Mouse (Mus musculus) kidney, adult 2 months (tissue): ENCODE results near the gene Ccdc106. TPM values are rescaled to one million over a fixed set of nuclear protein-coding genes. Genes with fewer than 3 reads are reported as not detected.

Experiments
- DNase-seq: peaks from one replicate; pipeline ENCODE4 v3.0.0; 2021
- H3K27ac ChIP-seq: fragments of 200-500 bp; 2 replicates; pipeline ENCODE4 v1.5.1; 2012; ENCODE audit warnings: low read depth, low read length, control low read depth, inconsistent platforms; ENCODE audit not compliant: insufficient read depth
- H3K27me3 ChIP-seq: fragments of 200-500 bp; replicated peaks from 2 replicates; pipeline ENCODE4 v1.6.1; 2012; ENCODE audit warnings: mild to moderate bottlenecking, moderate library complexity, low read length, inconsistent platforms; ENCODE audit not compliant: control insufficient read depth, insufficient read depth
- H3K36me3 ChIP-seq: fragments of 200-500 bp; 2 replicates; pipeline ENCODE4 v1.6.1; 2012; ENCODE audit warnings: mild to moderate bottlenecking, moderate library complexity, low read length, inconsistent platforms; ENCODE audit not compliant: control insufficient read depth, insufficient read depth
- H3K4me1 ChIP-seq: fragments of 200-500 bp; 2 replicates; pipeline ENCODE4 v1.6.1; 2011; ENCODE audit warnings: low read length; ENCODE audit not compliant: control insufficient read depth, insufficient read depth
- H3K4me3 ChIP-seq: fragments of 200-500 bp; 2 replicates; pipeline ENCODE4 v1.5.1; 2011; ENCODE audit warnings: mild to moderate bottlenecking, low read depth, low read length, control low read depth; ENCODE audit not compliant: insufficient read depth
- CTCF ChIP-seq: fragments of 200-500 bp; conservative IDR thresholded peaks from 2 replicates; pipeline ENCODE4 v1.5.1; 2011; ENCODE audit warnings: low read depth, mild to moderate bottlenecking, control low read depth, low read length, moderate library complexity, mixed read lengths; ENCODE audit not compliant: insufficient read depth, insufficient read length
- POLR2A ChIP-seq: fragments of 200-500 bp; IDR thresholded peaks from one replicate; pipeline ENCODE4 v1.6.1; 2011; ENCODE audit warnings: low read depth, low read length, control low read depth
- WGBS: fragments of 180-500 bp; shearing (Covaris S2); methylation state at CpG from one replicate; pipeline ENCODE4 v1.1.7; 2018; 5-methylcytosine and 5-hydroxymethylcytosine counted together
- polyA plus RNA-seq: library from polyadenylated mRNA; depleted of rRNA; stranded (reverse); fragments of >200 nt; gene quantifications from 2 replicates; pipeline ENCODE4 v1.2.3, GENCODE M21; 2012; rRNA removed

Ccdc106 gene
- polyA plus RNA-seq, 1 experiment = 2.3 TPM

DNA sequence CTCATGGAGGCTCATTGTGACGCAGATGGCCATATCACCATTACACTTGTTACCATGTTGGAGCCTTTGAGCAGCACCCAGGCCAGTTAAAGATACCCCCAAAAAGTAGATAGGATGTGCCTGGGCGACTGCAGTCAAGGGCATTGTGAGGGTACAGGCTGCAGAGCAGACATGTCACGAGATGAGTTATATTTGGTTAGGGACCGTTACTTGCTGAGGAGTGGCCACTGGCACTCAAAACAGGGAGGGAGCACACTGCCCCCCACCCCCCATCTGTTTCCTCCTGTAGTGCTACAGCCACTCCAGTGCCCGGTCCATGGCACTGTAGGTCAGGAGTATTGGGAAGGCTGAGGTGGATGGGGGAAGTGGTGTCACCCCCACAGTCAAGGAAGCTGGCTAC, 78.4 kb downstream of the Ccdc106 start:
- Histone ChIP-seq H3K27ac (no peak overlapping the region), H3K27me3 (no peaks in the 10 kb centered on the region), H3K4me1 (no peaks in the 10 kb centered on the region), H3K36me3 (peaks cover 4% of the 10 kb centered on the region), H3K4me3 (no peak overlapping the region)
- no peak for DNase-seq
- 89% methylated on average over 5 of the region's 5 CpGs for WGBS
- TF ChIP-seq CTCF = no peak
- TF ChIP-seq POLR2A = no peak

DNA sequence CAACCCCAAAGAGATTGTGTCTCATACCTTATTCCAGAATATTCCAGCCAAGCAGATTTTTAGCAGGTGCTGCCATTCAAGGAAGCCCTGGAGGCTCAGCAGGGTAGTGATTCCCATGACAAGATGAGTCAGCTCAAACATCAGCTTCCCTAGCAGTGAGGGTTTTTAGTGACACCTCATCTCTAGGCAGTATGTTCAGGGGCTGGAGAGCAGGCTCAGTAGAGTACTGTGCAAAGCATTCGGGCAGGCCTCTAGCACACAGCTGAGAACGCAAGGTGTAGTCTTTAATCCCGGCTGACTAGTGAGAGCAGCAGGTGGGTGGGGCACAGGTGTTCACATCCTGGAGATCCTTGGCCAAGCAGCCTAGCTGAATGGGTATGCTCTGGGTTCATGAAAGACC, 79.4 kb downstream of the Ccdc106 start:
- Histone ChIP-seq H3K36me3 (peaks cover 4% of the 10 kb centered on the region), H3K4me1 (no peaks in the 10 kb centered on the region), H3K27me3 (no peaks in the 10 kb centered on the region), H3K4me3 (no peak overlapping the region), H3K27ac (no peak overlapping the region)
- no peak for DNase-seq
- TF ChIP-seq CTCF = no peak
- no peak for TF ChIP-seq POLR2A
- WGBS = 87% methylated on average over 3 of the region's 3 CpGs

DNA sequence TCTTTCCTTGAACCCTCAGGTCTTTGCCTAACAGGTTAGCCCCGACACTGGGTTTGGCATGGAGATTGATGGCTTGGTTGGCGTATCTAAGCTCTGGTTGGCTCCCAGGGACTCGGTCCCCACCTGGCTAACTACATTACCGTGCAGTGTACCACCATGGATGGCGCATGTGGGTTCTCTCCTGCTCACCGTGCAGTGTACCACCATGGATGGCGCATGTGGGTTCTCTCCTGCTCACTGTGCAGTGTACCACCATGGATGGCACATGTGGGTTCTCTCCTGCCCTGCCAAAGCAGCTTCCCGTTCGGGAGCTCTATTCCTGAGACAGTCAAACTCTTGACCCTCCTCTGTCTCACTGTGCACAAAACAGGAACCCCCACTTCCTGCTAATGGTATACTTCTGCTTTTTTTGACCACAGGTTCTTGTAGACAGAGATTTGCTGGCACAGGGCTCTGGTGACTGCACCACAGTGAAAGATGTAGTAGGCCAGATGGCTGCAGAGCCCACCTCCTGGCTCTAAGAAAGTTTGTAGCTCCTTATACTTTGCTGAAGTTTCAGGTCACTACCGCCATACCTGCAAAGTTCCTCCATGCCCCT, 80.8 kb downstream of the Ccdc106 start:
- Histone ChIP-seq H3K4me1 (no peaks in the 10 kb centered on the region), H3K36me3 (peaks cover 2% of the 10 kb centered on the region; the same call in 1 of the 2 replicates), H3K27me3 (no peaks in the 10 kb centered on the region), H3K4me3 (no peak overlapping the region), H3K27ac (no peak overlapping the region)
- DNase-seq = peak; percentile 27
- TF ChIP-seq CTCF (no peak), POLR2A (no peak)
- whole genome bisulfite sequencing = 80% methylated on average over 10 of the region's 10 CpGs

DNA sequence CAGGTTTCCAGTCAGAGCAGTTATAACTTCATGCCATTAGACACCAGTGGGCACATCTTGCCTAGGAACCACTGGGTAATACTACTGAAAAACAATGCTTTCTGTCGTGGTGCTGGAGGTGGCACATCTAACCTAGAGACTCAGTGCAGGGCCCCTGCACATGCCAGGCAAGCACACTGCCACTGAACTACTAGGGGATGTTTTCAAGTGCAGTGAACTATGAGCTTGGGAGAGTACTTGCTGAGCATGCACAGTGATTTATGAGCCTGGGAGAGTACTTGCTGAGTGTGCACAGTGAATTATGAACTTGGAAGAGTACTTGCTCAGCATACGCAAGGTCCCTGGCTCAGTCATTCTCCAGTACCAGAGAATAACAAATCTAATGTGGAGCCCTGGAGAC, 82.2 kb downstream of the Ccdc106 start:
- H3K4me3 ChIP-seq = no peak overlapping the region
- no peaks in the 10 kb centered on the region for H3K4me1 ChIP-seq
- no peaks in the 10 kb centered on the region for H3K27me3 ChIP-seq
- 0 out of 2 replicates have a peak, but pooled peaks cover under 1% of the 10 kb centered on the region for H3K36me3 ChIP-seq
- WGBS = 61% methylated on average over 2 of the region's 2 CpGs
- no peak for TF ChIP-seq CTCF
- TF ChIP-seq POLR2A = no peak
- peak; percentile 68 for DNase-seq
- no peak overlapping the region for H3K27ac ChIP-seq

DNA sequence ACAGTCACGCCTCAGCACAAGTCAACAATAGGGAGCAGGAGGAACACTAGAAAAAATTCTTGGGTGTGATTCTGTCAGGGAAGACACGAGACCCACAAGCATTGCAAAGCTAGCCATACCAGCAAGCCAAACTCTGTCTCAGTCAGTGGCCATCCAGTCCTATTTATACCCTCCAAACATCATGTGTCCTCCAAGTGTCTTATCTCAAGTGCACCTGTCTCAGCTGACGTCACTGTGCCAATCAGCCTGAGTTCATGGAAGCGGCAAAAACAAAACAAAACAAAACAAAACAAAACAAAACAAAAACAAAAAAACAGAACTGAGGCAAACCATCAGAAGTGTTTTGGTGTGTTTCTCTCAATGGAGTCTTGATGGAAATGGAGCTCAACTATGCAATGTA, 87.9 kb downstream of the Ccdc106 start:
- H3K4me1 ChIP-seq = no peaks in the 10 kb centered on the region; the same call in 1 of the 2 replicates
- DNase-seq = no peak
- H3K36me3 ChIP-seq = no peaks in the 10 kb centered on the region
- H3K4me3 ChIP-seq = no peak overlapping the region
- no peak overlapping the region for H3K27ac ChIP-seq
- H3K27me3 ChIP-seq = no peaks in the 10 kb centered on the region
- WGBS = 79% methylated on average over 4 of the region's 4 CpGs
- no peak for TF ChIP-seq POLR2A
- no peak for TF ChIP-seq CTCF

DNA sequence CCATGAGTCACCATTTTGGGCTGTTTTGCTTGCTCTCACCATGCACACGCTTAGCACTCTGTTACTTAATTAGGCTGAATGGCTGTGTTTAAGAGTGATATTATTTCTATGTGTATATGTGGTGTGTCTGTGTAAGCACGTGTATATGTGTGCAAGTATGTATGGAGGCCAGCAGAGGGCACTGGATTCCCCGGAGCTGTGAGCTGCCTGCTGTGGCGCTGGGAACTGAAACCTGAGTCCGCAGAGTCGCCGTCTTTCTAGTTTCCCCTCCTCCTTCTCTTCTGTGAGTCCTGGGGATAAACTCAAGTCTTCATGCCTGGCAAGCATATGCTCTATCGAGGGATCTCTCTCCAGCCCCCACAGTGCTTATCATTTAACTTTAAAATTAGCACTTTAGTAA, 88.9 kb downstream of the Ccdc106 start:
- Histone ChIP-seq H3K27me3 (no peaks in the 10 kb centered on the region), H3K4me3 (no peak overlapping the region), H3K36me3 (no peaks in the 10 kb centered on the region), H3K4me1 (no peaks in the 10 kb centered on the region; the same call in 1 of the 2 replicates), H3K27ac (no peak overlapping the region)
- TF ChIP-seq CTCF = no peak
- no peak for TF ChIP-seq POLR2A
- no peak for DNase-seq
- 80% methylated on average over 8 of the region's 8 CpGs for WGBS

Other genes starting within 250 kb of the Ccdc106 start
- 0.08 and 0.09 TPM in 2 replicates for gene Fam71e2, start 249.3 kb upstream of the Ccdc106 start, polyA plus RNA-seq
- 0.13 and 0.24 TPM in 2 replicates for gene Il11, start 237.7 kb upstream of the Ccdc106 start, polyA plus RNA-seq
- gene Tmem190, start 237.6 kb upstream of the Ccdc106 start, polyA plus RNA-seq = 0.31 TPM in 1 of 2 replicates, not detected in the other
- 57.8 and 87.8 TPM in 2 replicates for gene Tmem238, start 230.9 kb upstream of the Ccdc106 start, polyA plus RNA-seq
- 340 and 597 TPM in 2 replicates for gene Rpl28, start 227.7 kb upstream of the Ccdc106 start, polyA plus RNA-seq
- gene Ube2s, start 208.0 kb upstream of the Ccdc106 start, polyA plus RNA-seq = 240 and 301 TPM in 2 replicates
- gene Shisa7, start 175.9 kb upstream of the Ccdc106 start, polyA plus RNA-seq = 14.1 and 17.3 TPM in 2 replicates
- gene Isoc2b, start 150.3 kb upstream of the Ccdc106 start, polyA plus RNA-seq = 41.1 and 47.9 TPM in 2 replicates
- 174 and 182 TPM in 2 replicates for gene Isoc2a, start 143.4 kb upstream of the Ccdc106 start, polyA plus RNA-seq
- gene Gm36210, start 114.0 kb upstream of the Ccdc106 start, polyA plus RNA-seq = 0.16 TPM in 1 of 2 replicates, not detected in the other
- gene Zfp628, start 105.3 kb upstream of the Ccdc106 start, polyA plus RNA-seq = 12.6 and 14.4 TPM in 2 replicates
- gene Nat14, start 98.5 kb upstream of the Ccdc106 start, polyA plus RNA-seq = 5.5 and 5.7 TPM in 2 replicates
- 1.8 and 2.1 TPM in 2 replicates for gene Ssc5d, start 94.8 kb upstream of the Ccdc106 start, polyA plus RNA-seq
- 0.11 and 1.6 TPM in 2 replicates for gene Sbk2, start 56.1 kb upstream of the Ccdc106 start, polyA plus RNA-seq
- gene Sbk3, start 49.4 kb upstream of the Ccdc106 start, polyA plus RNA-seq = 0.14 and 0.19 TPM in 2 replicates
- 49.9 and 55.2 TPM in 2 replicates for gene Zfp579, start 24.4 kb upstream of the Ccdc106 start, polyA plus RNA-seq
- gene Zfp524, start 6.1 kb upstream of the Ccdc106 start, polyA plus RNA-seq = 35.7 and 49.6 TPM in 2 replicates
- 25.4 and 27.5 TPM in 2 replicates for gene Fiz1, start 5.9 kb upstream of the Ccdc106 start, polyA plus RNA-seq
- 0.14 TPM in 1 of 2 replicates, not detected in the other for gene Gm44973, start 5.1 kb upstream of the Ccdc106 start, polyA plus RNA-seq
- gene Zfp865, start 177 bp upstream of the Ccdc106 start, polyA plus RNA-seq = 21.3 and 25.1 TPM in 2 replicates
- not detected in 2 replicates for gene 4632433K11Rik, start 13.6 kb downstream of the Ccdc106 start, polyA plus RNA-seq
- gene Zfp784, start 17.9 kb downstream of the Ccdc106 start, polyA plus RNA-seq = 6.4 and 6.8 TPM in 2 replicates
- 17.0 and 17.1 TPM in 2 replicates for gene Zfp580, start 31.0 kb downstream of the Ccdc106 start, polyA plus RNA-seq
- gene U2af2, start 41.6 kb downstream of the Ccdc106 start, polyA plus RNA-seq = 132 and 153 TPM in 2 replicates
- 243 and 262 TPM in 2 replicates for gene Epn1, start 59.7 kb downstream of the Ccdc106 start, polyA plus RNA-seq
- not detected in 2 replicates for gene Rfpl4, start 96.4 kb downstream of the Ccdc106 start, polyA plus RNA-seq
- 2.8 and 3.5 TPM in 2 replicates for gene Rasl2-9, start 105.4 kb downstream of the Ccdc106 start, polyA plus RNA-seq
- gene Vmn1r55, start 129.1 kb downstream of the Ccdc106 start, polyA plus RNA-seq = not detected in 2 replicates
- not detected in 2 replicates for gene Vmn1r56, start 176.2 kb downstream of the Ccdc106 start, polyA plus RNA-seq
- gene Vmn1r57, start 197.9 kb downstream of the Ccdc106 start, polyA plus RNA-seq = not detected in 2 replicates